Mouse (Mus musculus) lung, postnatal 14 days (tissue): ENCODE measurements at regions not wholly inside any gene's neighbourhood (a gene's known extent, or its start where the extent isn't known, plus 50 kb on each side); places are given as distances from the start of the nearest gene placed in this dataset.
A peak's percentile ranks its signal among the peaks of the same experiment; 100 is the strongest.

Source experiments
- DNase-seq: peaks from one replicate; pipeline ENCODE4 v3.0.0; 2021

GRCm38 (mm10) chr4:105394366-105394765, 237.2 kb downstream of the Plpp3 start:
- DNase-seq = no peak

- no peak for DNase-seq
Observed at GRCm38 (mm10) chr4:105397451-105397850, 240.3 kb downstream of the Plpp3 start.

GRCm38 (mm10) chr4:105402021-105402420, 244.9 kb downstream of the Plpp3 start:
- no peak for DNase-seq

- DNase-seq = peak; percentile 55
Observed at GRCm38 (mm10) chr4:105403169-105403568, 246.0 kb downstream of the Plpp3 start.

GRCm38 (mm10) chr4:105403686-105404085, 246.5 kb downstream of the Plpp3 start:
- no peak for DNase-seq

- no peak for DNase-seq
Observed at GRCm38 (mm10) chr4:105405728-105406127, 248.6 kb downstream of the Plpp3 start.

- no peak for DNase-seq
Observed at GRCm38 (mm10) chr4:105406786-105407464, 249.8 kb downstream of the Plpp3 start.

- no peak for DNase-seq
Observed at GRCm38 (mm10) chr4:105408896-105409295, 251.7 kb downstream of the Plpp3 start.

GRCm38 (mm10) chr4:105417166-105417565, 260.0 kb downstream of the Plpp3 start:
- no peak for DNase-seq

GRCm38 (mm10) chr4:105422466-105422865, 265.3 kb downstream of the Plpp3 start:
- DNase-seq = no peak

- no peak for DNase-seq
Observed at GRCm38 (mm10) chr4:105423727-105424201, 266.6 kb downstream of the Plpp3 start.

GRCm38 (mm10) chr4:105425086-105425485, 267.9 kb downstream of the Plpp3 start:
- no peak for DNase-seq

GRCm38 (mm10) chr4:105427581-105427980, 270.4 kb downstream of the Plpp3 start:
- no peak for DNase-seq

- DNase-seq = no peak
Observed at GRCm38 (mm10) chr4:105429381-105430100, 272.4 kb downstream of the Plpp3 start.

- DNase-seq = no peak
Observed at GRCm38 (mm10) chr4:105432461-105432860, 275.3 kb downstream of the Plpp3 start.

- DNase-seq = no peak
Observed at GRCm38 (mm10) chr4:105437141-105437540, 280.0 kb downstream of the Plpp3 start.

- DNase-seq = no peak
Observed at GRCm38 (mm10) chr4:105449046-105449860, 292.1 kb downstream of the Plpp3 start.

- no peak for DNase-seq
Observed at GRCm38 (mm10) chr4:105450881-105451280, 293.7 kb downstream of the Plpp3 start.

- no peak for DNase-seq
Observed at GRCm38 (mm10) chr4:105451871-105452270, 294.7 kb downstream of the Plpp3 start.

- DNase-seq = peak; percentile 42
Observed at GRCm38 (mm10) chr4:105456955-105457621, 299.9 kb downstream of the Plpp3 start.

GRCm38 (mm10) chr4:105459991-105460688, 303.0 kb downstream of the Plpp3 start:
- no peak for DNase-seq

- DNase-seq = no peak
Observed at GRCm38 (mm10) chr4:105460689-105461005, 303.5 kb downstream of the Plpp3 start.
